Mouse (Mus musculus): ENCODE results near the gene Smagp.

Gene Smagp

DNA sequence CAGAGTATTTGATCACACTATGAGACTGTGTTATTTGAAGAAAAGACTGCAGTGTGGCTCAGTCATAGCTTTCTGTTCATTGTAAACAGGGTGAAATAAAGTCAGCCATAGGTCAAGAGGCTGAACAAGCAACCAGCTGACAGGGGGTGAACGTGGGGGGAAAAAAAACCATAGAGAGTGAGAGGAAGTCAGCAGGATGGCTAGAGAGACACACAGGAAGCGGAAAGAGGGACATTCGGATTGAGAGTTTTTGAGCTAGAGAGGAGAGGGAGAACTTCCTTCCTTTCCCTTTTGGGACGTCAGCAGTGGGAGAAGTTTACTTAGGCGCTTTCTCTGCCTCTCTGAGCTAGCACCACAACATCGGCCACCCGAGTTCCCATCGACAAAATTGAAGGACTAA, 46.3 kb downstream of the Smagp start:
- no peak for DNase-seq (ENCODE audit: low spot score in 2 of 2)

DNA sequence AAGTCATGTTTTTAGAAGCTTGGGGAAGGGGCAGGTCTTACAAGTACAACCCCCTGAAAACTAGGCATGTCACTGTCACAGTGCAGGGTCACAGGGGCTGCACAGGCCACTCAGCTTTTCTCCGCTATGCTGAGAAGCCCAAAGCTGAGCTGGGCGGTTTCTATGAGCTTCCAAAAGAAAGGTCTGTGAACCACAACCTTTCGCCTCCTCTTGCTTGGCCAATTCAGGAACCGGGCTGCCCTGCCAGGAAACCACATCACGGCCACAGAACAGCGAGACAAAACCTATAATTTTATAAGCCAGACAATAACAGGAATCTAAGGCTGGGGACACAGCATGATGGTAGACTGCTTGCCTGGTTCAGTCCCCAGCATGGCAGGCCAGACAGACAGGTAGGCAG, 48.4 kb downstream of the Smagp start:
- DNase-seq (ENCODE audit: low spot score in 2 of 2), result no peak

DNA sequence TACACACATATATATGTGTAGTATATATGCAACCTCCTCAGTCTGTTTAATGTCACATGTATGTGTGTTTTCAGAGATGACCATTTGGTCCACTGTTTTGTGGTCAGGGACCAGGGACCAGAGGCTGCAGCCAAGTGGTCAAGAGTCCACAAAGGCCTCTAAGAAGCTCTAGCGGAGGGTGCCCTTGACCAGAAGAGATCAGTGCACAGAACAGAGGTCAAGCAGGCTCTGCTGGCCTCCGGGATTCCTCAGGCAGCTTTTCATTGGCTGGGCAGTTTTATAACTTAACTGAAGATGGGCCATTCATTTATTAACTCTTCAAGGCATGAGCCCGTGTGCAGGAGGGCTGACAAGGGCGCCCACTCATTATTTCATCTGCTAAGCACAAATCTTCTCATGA, 49.6 kb downstream of the Smagp start:
- no peak for DNase-seq (ENCODE audit: low spot score in 2 of 2)

DNA sequence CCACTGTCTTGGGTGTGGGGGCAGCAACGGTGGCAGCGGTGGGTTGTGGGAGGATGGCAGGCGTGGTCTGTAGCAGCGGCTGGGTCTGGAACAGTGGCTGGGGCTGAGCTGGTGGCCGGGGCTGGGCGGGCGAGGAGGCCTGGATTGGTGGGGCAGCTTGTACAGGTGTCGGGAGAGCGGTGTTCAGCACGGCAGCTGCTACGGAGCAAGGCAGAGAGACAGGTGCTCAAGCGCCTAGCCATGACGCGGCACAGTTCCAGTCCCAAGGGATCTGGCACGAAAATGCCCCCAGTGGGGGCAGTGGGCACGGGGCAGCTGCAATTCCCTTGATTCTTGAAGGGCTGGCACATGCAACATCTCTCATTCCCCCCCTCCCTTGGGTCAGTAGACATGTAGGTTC, 50.8 kb downstream of the Smagp start:
- DNase-seq (ENCODE audit: low spot score in 2 of 2), result no peak

DNA sequence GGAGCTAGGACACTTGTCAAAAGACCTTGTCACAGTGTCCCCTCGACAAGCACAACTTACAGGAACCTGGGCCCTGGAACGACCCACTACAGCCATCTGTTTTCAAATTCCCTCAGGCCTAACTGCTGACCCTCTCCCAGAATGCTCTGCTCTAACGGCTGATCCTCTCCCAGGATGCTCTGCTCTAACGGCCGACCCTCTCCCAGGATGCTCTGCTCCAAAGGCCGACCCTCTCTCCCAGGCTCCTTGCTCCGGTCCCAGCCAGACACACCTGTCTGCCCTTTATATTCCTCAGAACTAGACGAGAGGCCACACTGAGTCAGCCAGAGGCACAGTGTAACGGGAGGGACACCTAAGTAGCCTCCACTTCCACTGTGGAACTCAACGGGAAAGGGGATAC, 56.6 kb downstream of the Smagp start:
- no peak for DNase-seq (ENCODE audit: low spot score in 2 of 2)

DNA sequence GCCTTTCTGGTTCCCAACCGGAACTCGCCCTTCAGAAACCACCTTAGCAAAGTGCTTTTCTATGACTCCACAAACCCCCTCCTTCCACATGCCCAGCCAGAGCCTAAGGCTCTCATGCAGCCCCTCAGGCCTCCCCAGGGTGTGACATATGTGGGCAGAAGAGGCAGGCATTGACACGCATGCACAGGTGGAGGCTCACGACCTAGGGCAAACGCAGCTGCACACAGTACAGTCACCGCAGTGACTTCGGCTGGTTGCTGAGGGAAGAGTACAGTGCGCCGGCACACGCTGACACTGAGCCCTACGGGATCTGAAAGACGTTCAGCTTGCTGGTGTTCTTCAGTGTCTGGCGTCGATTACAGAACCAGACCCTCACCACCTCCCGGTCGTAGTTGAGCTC, 58.8 kb downstream of the Smagp start:
- no peak for DNase-seq (ENCODE audit: low spot score in 2 of 2)

DNA sequence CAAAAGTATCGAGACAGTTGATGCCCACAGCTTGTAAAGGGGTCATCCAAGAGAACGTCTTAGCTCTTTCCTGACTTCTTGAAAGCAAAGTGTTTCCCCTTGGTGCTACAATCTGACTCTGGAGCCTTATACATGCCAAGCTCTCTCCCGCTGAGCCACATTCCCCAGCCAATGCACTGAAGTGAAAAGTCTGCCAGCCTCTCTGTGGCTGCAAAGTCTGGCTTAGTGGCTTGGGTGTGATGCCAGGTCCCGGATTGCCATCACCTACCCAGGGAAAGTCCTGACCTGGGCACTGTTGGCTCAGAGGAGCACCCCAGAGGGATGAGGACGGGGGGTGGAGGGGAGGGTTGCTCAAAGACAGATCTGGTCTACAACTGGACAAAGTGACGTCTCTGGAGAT, 59.9 kb downstream of the Smagp start:
- DNase-seq (ENCODE audit: low spot score in 2 of 2), result no peak

DNA sequence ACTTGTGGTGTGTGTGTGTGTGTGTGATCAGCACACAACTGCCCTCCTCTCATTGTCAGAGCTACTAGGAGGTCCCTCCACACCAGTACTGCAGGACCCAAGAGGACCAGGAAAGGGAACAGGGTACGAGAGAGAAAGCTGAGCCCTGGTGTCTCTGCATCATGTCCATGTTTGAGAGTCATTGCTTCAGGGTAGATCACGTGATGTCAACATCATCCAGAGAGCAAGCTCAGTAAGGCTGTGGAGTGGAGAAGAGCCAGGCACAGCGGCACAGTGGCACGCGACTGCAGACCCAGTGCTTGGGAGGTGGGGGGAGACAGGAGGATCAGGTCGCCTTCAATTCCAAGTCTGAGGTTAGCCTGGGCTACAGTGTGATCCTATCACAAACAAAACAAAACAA, 60.3 kb downstream of the Smagp start:
- no peak for DNase-seq (ENCODE audit: low spot score in 2 of 2)

DNA sequence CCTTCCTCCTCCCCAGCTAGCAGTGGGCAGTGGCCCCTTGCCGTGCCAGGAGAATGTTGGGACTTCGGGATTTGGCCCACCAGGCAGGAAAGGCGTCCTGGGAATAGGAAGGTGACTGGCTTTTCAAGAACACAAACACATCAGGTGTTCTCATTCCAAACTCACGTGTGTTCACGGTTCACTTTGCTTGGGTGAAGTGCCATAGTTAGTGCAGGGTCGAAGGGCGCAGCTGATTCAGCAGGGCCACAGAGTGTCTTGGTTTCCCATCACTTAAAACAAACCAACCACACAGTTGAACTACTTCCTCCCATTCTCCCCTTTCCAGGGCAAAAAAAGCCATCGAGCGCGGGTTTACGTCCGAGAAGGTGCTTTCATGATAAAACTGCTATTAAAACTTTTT, 61.4 kb downstream of the Smagp start:
- no peak for DNase-seq (ENCODE audit: low spot score in 2 of 2)

DNA sequence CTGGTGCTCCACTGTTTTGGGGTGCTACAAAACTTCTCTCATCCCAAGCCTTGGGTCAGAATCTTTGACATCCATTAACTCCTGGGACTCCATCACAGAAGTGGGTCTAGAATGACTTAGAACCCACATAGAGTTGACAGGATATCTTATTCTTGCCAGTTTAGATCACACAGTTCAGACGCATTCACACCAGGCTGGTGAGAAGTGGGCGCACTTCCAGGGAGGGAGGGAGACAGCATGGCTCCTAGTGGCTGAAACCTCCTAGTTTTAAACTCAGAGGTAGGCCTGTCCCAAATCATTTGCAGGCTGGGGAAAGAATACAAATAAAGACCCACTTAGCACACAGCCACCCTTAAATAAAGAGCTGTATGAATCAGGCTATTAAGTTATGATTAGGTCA, 62.4 kb downstream of the Smagp start:
- DNase-seq (ENCODE audit: low spot score in 2 of 2), result no peak

DNA sequence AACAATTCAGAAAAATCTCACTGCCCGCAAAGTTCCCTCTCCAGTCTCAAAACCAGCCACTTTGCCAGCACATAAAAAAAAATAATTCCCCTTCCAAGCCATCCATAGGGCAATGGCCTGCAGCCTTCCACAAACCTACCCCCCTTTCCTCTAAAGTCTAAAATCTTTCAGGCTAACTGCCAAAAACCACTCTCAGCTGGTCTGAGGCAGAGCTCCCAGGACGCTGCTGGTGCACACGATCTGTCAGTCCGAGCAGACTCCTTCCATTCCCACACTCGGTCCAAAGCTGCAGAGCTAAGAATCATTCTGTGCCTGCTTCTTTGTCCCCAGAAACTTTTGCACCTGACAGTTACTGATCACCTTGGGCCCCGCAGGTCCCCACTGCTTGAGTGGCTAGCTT, 62.8 kb downstream of the Smagp start:
- no peak for DNase-seq (ENCODE audit: low spot score in 2 of 2)
